Mouse (Mus musculus) heart, adult 2 months (tissue): ENCODE results near the gene Spout1.

Source experiments
- CTCF ChIP-seq: fragments of 200-600 bp; IDR thresholded peaks from 2 replicates; pipeline ENCODE4 v1.8.1; 2022; ENCODE audit warnings: antibody characterized with exemption, mild to moderate bottlenecking, moderate library complexity
- EP300 ChIP-seq: fragments of 200-500 bp; IDR thresholded peaks from 2 replicates; pipeline ENCODE4 v1.6.1; 2011; ENCODE audit warnings: low read depth, low read length, control low read depth; ENCODE audit not compliant: insufficient read depth

DNA sequence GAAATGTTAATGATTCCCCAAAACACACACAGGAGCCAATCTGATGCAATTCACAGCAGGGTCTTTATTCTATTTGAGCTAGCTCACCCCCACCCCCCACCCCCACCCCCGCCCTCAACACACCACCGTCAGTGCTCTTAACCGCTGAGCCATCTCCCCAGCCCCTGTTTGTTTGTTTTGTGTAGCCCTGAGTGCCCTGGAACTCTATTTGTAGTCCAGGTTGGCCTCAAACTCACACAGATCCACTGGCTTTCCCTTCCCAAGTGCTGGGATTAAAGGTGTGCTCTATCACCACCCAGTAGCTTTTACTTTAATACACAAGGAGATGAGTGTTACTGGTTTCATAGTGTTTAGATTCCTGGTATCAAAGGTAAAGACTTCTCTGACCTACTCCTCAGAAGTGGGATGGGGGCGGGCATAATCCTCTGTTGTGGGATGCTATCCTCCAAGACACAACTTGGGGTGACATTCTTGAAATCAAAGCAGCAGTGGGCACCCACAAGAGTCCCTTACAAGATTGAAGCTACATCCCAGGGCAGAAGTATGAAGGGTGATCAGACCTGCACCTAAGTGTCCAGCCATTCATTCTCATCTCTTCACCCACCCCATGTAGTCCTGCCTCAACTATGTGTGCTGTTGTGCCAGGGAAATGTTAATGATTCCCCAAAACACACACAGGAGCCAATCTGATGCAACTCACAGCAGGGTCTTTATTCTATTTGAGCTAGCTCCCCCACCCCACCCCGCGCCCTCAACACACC lies 33.3 kb upstream of the Spout1 start:
- no peak for TF ChIP-seq CTCF
- no peak for TF ChIP-seq EP300
